Mouse (Mus musculus): Measurements from ENCODE around the gene Lgals3.

DNA sequence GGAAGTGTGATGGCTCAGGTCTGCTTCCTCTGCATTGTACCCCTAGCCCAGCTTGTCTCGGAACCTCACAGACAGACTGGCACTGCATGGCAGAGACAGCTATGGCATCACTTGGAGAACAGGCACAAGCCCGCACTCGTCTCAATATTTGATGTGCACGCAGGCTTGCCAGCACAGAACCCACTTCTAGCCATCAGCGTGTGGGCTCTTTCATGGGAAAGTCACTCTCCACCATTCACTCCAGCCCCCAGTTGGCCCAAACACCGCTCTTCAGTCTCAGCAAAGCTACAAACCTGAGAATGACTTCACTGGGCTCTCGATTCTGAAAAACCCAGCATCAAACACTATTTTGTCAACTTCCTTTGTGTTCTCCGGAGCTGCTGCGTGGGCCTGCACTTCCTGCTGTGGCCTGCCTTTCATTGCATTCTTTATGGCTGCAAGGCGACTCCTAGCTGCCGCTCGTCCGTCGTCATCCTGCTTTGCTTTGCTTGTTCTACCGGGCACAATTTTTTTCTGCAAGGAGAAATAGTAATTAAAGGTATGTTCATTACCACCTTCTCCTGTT is 28.0 kb downstream of the Lgals3 start:
- TF ChIP-seq POLR2A (IDR thresholded peaks at IDR 0.05; ENCODE audit: low read depth, low read length) (no peak), CTCF (IDR thresholded peaks at IDR 0.05; ENCODE audit: borderline replicate concordance, insufficient read depth, low read length) (no peak)

Measured in embryonic fibroblast, embryonic 13.5 days (primary cell).